Mouse (Mus musculus) erythroblast, embryonic 14.5 days (primary cell): Measurements from ENCODE around the gene Frmd4a.

Source experiments
- GATA1 ChIP-seq: IDR thresholded peaks from 2 replicates; pipeline ENCODE4 v1.6.1; 2012; ENCODE audit warnings: low read length, inconsistent platforms, mixed read lengths
- TAL1 ChIP-seq: IDR thresholded peaks from 3 replicates; pipeline ENCODE4 v1.6.1; 2012; ENCODE audit warnings: low read length, inconsistent platforms, mixed read lengths

- TF ChIP-seq TAL1 (no peak), GATA1 (no peak)
Measured at GRCm38 (mm10) chr2:4636656-4637055, 619.1 kb downstream of the Frmd4a start.
